Mouse (Mus musculus) CH12.LX (cell line): ENCODE measurements at regions not wholly inside any gene's neighbourhood (a gene's known extent, or its start where the extent isn't known, plus 50 kb on each side); places are given as distances from the start of the nearest gene placed in this dataset.

ENCODE experiments used
- DNase-seq: peaks from one replicate; pipeline ENCODE4 v3.0.0-alpha.2; 2013; ENCODE audit errors: extremely low read depth
- H3K27ac ChIP-seq: 2 replicates; pipeline ENCODE4 v1.5.1; 2012; ENCODE audit warnings: low read depth, mild to moderate bottlenecking, control low read depth, moderate library complexity; ENCODE audit not compliant: insufficient read depth
- H3K27me3 ChIP-seq: replicated peaks from 2 replicates; pipeline ENCODE3; 2012; ENCODE audit warnings: inconsistent platforms
- H3K36me3 ChIP-seq, 2 experiments: replicated peaks in 1 of 2; 2 replicates each; pipeline versions ENCODE3 to v1.6.1; 2012; ENCODE audit warnings: inconsistent platforms in 1 of 2, low read length in 1 of 2, mild to moderate bottlenecking in 1 of 2, mixed read lengths in 1 of 2, moderate library complexity in 1 of 2; ENCODE audit not compliant: control insufficient read depth in 1 of 2, insufficient read depth in 1 of 2
- H3K4me1 ChIP-seq, 2 experiments: 2 replicates each; pipeline ENCODE4 v1.6.1; 2012; ENCODE audit warnings: inconsistent platforms in 1 of 2, moderate library complexity in 1 of 2; ENCODE audit not compliant: insufficient read depth in 2 of 2, control insufficient read depth in 1 of 2
- H3K4me2 ChIP-seq: 2 replicates; pipeline ENCODE4 v1.6.1; 2012; ENCODE audit warnings: low read depth, mild to moderate bottlenecking, control low read depth; ENCODE audit not compliant: poor library complexity, insufficient read depth, severe bottlenecking
- H3K4me3 ChIP-seq, 3 experiments: fragments of 150-350 bp in 1 of 3; sonication (generic) in 1 of 3; replicated peaks in 1 of 3; 2 replicates each; pipeline versions ENCODE3 to v1.5.1; 2011 to 2012; ENCODE audit warnings: low read depth in 2 of 3, low read length in 2 of 3, mild to moderate bottlenecking in 2 of 3, moderate library complexity in 2 of 3, control low read depth in 1 of 3, improper control_type of control experiment in 1 of 3, inconsistent platforms in 1 of 3, mixed read lengths in 1 of 3; ENCODE audit not compliant: poor library complexity in 1 of 3
- H3K79me2 ChIP-seq: replicated peaks from 2 replicates; pipeline ENCODE4 v1.6.1; 2012; ENCODE audit warnings: mild to moderate bottlenecking, moderate library complexity; ENCODE audit not compliant: control insufficient read depth, poor library complexity, insufficient read depth, severe bottlenecking; ENCODE audit errors: extremely low read depth
- H3K9ac ChIP-seq: 2 replicates; pipeline ENCODE4 v1.6.1; 2012; ENCODE audit warnings: low read depth, mild to moderate bottlenecking, control low read depth, moderate library complexity; ENCODE audit not compliant: insufficient read depth
- H3K9me3 ChIP-seq: replicated peaks from 2 replicates; pipeline ENCODE3; 2012; ENCODE audit warnings: low read length, inconsistent platforms, mixed read lengths
- CHD1 ChIP-seq: IDR thresholded peaks from 2 replicates; pipeline ENCODE4 v1.6.1; 2012; ENCODE audit warnings: low read depth, low read length, improper control_type of control experiment, inconsistent platforms
- CHD2 ChIP-seq: IDR thresholded peaks from 2 replicates; pipeline ENCODE4 v1.6.1; 2011; ENCODE audit warnings: low read length, improper control_type of control experiment
- CTCF ChIP-seq, 2 experiments: IDR thresholded peaks in 1 of 2; conservative IDR thresholded peaks in 1 of 2; 2 replicates each; pipeline ENCODE4 v1.5.1; 2011 to 2012; ENCODE audit warnings: low read depth in 2 of 2, low read length in 2 of 2, improper control_type of control experiment in 1 of 2, inconsistent platforms in 1 of 2, mild to moderate bottlenecking in 1 of 2, moderate library complexity in 1 of 2
- ELF1 ChIP-seq: IDR thresholded peaks from 2 replicates; pipeline ENCODE4 v1.6.1; 2014; ENCODE audit warnings: low read depth, mild to moderate bottlenecking, inconsistent platforms, low read length, improper control_type of control experiment
- EP300 ChIP-seq: IDR thresholded peaks from 2 replicates; pipeline ENCODE4 v1.6.1; 2011; ENCODE audit warnings: low read length, improper control_type of control experiment
- JUN ChIP-seq: IDR thresholded peaks from 2 replicates; pipeline ENCODE4 v1.6.1; 2011; ENCODE audit warnings: low read depth, mild to moderate bottlenecking, low read length, improper control_type of control experiment, moderate library complexity; ENCODE audit not compliant: insufficient read depth
- MAFK ChIP-seq: IDR thresholded peaks from 2 replicates; pipeline ENCODE4 v1.6.1; 2011; ENCODE audit warnings: low read length, improper control_type of control experiment; ENCODE audit not compliant: insufficient replicate concordance
- MAX ChIP-seq: IDR thresholded peaks from 2 replicates; pipeline ENCODE4 v1.6.1; 2011; ENCODE audit warnings: low read length, improper control_type of control experiment
- MAZ ChIP-seq: IDR thresholded peaks from 2 replicates; pipeline ENCODE4 v1.6.1; 2012; ENCODE audit warnings: low read depth, mild to moderate bottlenecking, inconsistent platforms, low read length, improper control_type of control experiment, moderate library complexity
- MEF2A ChIP-seq: IDR thresholded peaks from 2 replicates; pipeline ENCODE4 v1.6.1; 2014; ENCODE audit warnings: low read depth, mild to moderate bottlenecking, inconsistent platforms, low read length, improper control_type of control experiment, borderline replicate concordance
- MXI1 ChIP-seq: IDR thresholded peaks from 2 replicates; pipeline ENCODE4 v1.6.1; 2011; ENCODE audit warnings: mild to moderate bottlenecking, low read depth, low read length, improper control_type of control experiment
- NELFE ChIP-seq: IDR thresholded peaks from 2 replicates; pipeline ENCODE4 v1.6.1; 2011; ENCODE audit warnings: low read depth, low read length, improper control_type of control experiment
- PAX5 ChIP-seq: IDR thresholded peaks from 2 replicates; pipeline ENCODE4 v1.6.1; 2012; ENCODE audit warnings: low read length, inconsistent platforms, mixed read lengths
- POLR2A ChIP-seq: IDR thresholded peaks from 2 replicates; pipeline ENCODE4 v1.6.1; 2011; ENCODE audit warnings: low read depth, mild to moderate bottlenecking, improper control_type of control experiment, low read length
- POLR2AphosphoS2 ChIP-seq: IDR thresholded peaks from 2 replicates; pipeline ENCODE4 v1.6.1; 2011; ENCODE audit warnings: low read depth, low read length, improper control_type of control experiment
- RAD21 ChIP-seq: IDR thresholded peaks from 2 replicates; pipeline ENCODE4 v1.6.1; 2011; ENCODE audit warnings: low read depth, mild to moderate bottlenecking, low read length, improper control_type of control experiment, moderate library complexity
- TBP ChIP-seq: conservative IDR thresholded peaks from 2 replicates; pipeline ENCODE4 v1.6.1; 2011; ENCODE audit warnings: low read depth, low read length, improper control_type of control experiment
- TCF12 ChIP-seq: IDR thresholded peaks from 2 replicates; pipeline ENCODE4 v1.6.1; 2014; ENCODE audit warnings: low read depth, mild to moderate bottlenecking, inconsistent platforms, low read length, improper control_type of control experiment
- USF1 ChIP-seq: IDR thresholded peaks from 2 replicates; pipeline ENCODE4 v1.6.1; 2014; ENCODE audit warnings: low read depth, mild to moderate bottlenecking, inconsistent platforms, low read length, improper control_type of control experiment
- USF2 ChIP-seq: conservative IDR thresholded peaks from 2 replicates; pipeline ENCODE4 v1.6.1; 2011; ENCODE audit warnings: low read depth, low read length, improper control_type of control experiment
- ZC3H11A ChIP-seq: IDR thresholded peaks from 2 replicates; pipeline ENCODE4 v1.6.1; 2012; ENCODE audit warnings: low read depth, mild to moderate bottlenecking, inconsistent platforms, low read length, improper control_type of control experiment
- ZKSCAN1 ChIP-seq: IDR thresholded peaks from 2 replicates; pipeline ENCODE4 v1.6.1; 2012; ENCODE audit warnings: low read depth, inconsistent platforms, low read length, improper control_type of control experiment, borderline replicate concordance
- ZMIZ1 ChIP-seq: IDR thresholded peaks from 2 replicates; pipeline ENCODE4 v1.6.1; 2012; ENCODE audit warnings: low read depth, mild to moderate bottlenecking, inconsistent platforms, low read length, improper control_type of control experiment
- ZNF384 ChIP-seq: IDR thresholded peaks from 2 replicates; pipeline ENCODE4 v1.6.1; 2012; ENCODE audit warnings: low read depth, low read length, improper control_type of control experiment, inconsistent platforms
- dilution Hi-C: fragments of 300-500 bp; cut with MboI; formaldehyde crosslinking; loops from 2 replicates; pipeline ENCODE4 v1.14.3; 2020; ENCODE audit warnings: low sequenced_read_pairs; ENCODE audit not compliant: extremely low pct_unique_long_range_greater_than_20kb, extremely low pct_ligation_motif_present
- in situ Hi-C: fragments of 300-500 bp; cut with MboI; formaldehyde crosslinking; loops from 3 replicates; pipeline ENCODE4 v1.14.3; 2019; ENCODE audit warnings: low sequenced_read_pairs, low pct_ligation_motif_present, low pct_unique_long_range_greater_than_20kb, mixed read lengths

DNA sequence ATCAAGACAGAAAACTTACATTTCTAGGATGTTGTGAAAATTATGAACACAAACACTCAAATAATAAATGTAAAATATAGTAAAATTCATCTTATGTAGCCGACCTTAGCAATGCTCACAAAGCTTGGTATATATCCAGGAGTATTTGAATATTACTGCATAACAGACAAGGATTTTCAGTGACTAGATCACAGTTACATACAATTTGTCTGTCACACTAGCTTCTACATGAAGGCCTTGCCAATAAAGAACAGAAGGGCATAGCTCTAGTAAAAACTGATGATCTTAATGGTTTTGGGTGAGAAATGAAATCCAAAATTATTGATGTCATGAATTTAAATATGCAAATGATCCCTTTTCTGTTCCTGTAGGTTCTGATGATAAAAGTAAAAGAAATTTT is 337.6 kb downstream of the Sis start:
- Histone ChIP-seq H3K9me3 (no peaks in the 10 kb centered on the region), H3K9ac (no peak overlapping the region), H3K4me1 (no peaks in the 10 kb centered on the region), H3K27me3 (no peaks in the 10 kb centered on the region), H3K4me2 (no peak overlapping the region), H3K79me2 (no peaks in the 10 kb centered on the region), H3K27ac (no peak overlapping the region), H3K36me3 (no peaks in the 10 kb centered on the region), H3K4me3 (no peak overlapping the region)
- DNase-seq, result no peak
- in situ Hi-C loops, result no loop called here
- TF ChIP-seq MXI1, result no peak
- TF ChIP-seq USF1, result no peak
- TF ChIP-seq ELF1, result no peak
- no peak for TF ChIP-seq RAD21
- TF ChIP-seq JUN, result no peak
- TF ChIP-seq PAX5, result no peak
- no peak for TF ChIP-seq CHD2
- no peak for TF ChIP-seq ZC3H11A
- TF ChIP-seq CTCF (conservative IDR thresholded peaks at IDR 0.05 in 1 of 2, IDR thresholded peaks at IDR 0.05 in 1 of 2; ENCODE audit: low read depth in 2 of 2, low read length in 2 of 2), result no peak
- no peak for TF ChIP-seq ZNF384
- no peak for TF ChIP-seq ZMIZ1
- no peak for TF ChIP-seq ZKSCAN1
- TF ChIP-seq EP300, result no peak
- TF ChIP-seq MAZ, result no peak
- TF ChIP-seq NELFE, result no peak
- TF ChIP-seq POLR2A, result no peak
- no peak for TF ChIP-seq CHD1
- no peak for TF ChIP-seq MEF2A
- no peak for TF ChIP-seq MAX
- no peak for TF ChIP-seq POLR2AphosphoS2
- dilution Hi-C loops, result no loop called here

GRCm38 (mm10) chr3:72620802-72621201 is 346.9 kb downstream of the Sis start:
- in situ Hi-C loops, result no loop called here
- Histone ChIP-seq H3K27me3 (no peaks in the 10 kb centered on the region), H3K79me2 (no peaks in the 10 kb centered on the region), H3K9me3 (no peaks in the 10 kb centered on the region), H3K9ac (no peak overlapping the region), H3K4me3 (no peak overlapping the region), H3K4me1 (no peaks in the 10 kb centered on the region), H3K36me3 (no peaks in the 10 kb centered on the region), H3K27ac (no peak overlapping the region), H3K4me2 (no peak overlapping the region)
- no peak for TF ChIP-seq CHD1
- no peak for TF ChIP-seq CHD2
- no peak for TF ChIP-seq ZKSCAN1
- no peak for TF ChIP-seq MAFK
- no peak for TF ChIP-seq NELFE
- TF ChIP-seq USF2, result no peak
- no peak for TF ChIP-seq TCF12
- no peak for TF ChIP-seq POLR2A
- TF ChIP-seq MXI1, result no peak
- TF ChIP-seq TBP, result no peak
- dilution Hi-C loops, result no loop called here
- no peak for DNase-seq
